Mouse (Mus musculus): ENCODE results near the gene Olfr1311. TPM values are rescaled to one million over a fixed set of nuclear protein-coding genes. Genes with fewer than 3 reads are reported as not detected.

Olfr1311 gene
- polyA plus RNA-seq (2012; rRNA removed): not detected in 2 replicates

DNA sequence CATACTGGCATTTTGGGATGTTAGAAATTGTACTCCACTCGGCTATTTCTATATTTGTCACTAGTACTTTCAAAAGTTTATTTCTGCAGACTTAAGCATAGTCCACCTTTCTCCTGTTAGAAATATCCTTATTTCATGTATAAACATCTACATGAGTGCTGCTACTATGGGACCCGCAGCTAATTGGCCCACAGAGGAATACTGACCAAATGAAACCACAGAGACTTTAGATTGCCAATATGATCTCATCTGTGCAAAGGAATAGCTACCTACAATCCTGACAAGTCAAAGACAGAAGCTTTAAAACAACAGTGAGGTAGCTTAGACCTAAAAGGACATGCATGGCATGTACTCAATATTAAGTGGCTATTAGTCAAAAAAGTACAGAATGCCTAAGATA lies at the start of gene Olfr1311:
TSS of gene Olfr1311 (minus strand) at position 101 of the 400 bp plus-strand sequence.

DNA sequence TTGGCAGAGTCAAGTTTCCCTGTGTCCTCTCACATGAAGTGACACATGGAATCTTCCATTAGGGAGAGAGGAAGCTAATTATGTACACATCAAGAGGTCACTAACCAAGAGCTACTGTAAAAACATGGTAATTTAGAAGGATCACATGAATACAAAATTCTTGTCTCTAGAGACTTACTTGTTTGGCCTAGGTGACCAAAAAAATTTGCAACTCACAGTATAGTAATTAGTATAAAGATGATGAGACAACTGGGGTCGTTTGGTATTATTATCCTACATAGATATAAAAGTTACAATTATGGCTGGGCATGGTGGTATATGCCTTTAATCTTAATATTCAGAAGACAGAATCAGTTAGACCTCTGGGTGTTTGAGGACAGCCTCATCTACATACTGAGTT lies 25.9 kb upstream of the Olfr1311 start, which contains the start of gene Olfr1312:
TSS of gene Olfr1312 (minus strand) at position 101 of the 400 bp plus-strand sequence.

DNA sequence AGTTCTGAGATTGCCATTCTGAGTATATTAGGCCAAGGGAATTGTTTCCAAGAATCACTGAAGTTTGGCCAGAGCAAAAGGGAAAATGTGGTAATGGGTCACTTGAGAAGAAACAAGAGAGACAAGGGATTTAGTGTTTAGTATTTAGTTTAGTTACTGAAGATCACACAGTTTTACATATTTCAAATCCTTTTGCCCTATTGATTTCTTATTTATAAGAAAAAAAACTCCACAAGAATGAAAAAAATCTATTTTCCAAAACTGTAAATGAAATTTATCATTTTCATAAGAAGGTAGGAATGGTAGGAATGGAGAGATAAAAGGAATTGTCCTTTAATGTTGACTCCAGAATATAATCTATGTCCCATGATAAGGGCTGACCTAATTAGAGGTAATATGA lies 11.6 kb downstream of the Olfr1311 start, which contains the start of gene Olfr1310:
TSS of gene Olfr1310 (minus strand) at position 101 of the 400 bp plus-strand sequence.

DNA sequence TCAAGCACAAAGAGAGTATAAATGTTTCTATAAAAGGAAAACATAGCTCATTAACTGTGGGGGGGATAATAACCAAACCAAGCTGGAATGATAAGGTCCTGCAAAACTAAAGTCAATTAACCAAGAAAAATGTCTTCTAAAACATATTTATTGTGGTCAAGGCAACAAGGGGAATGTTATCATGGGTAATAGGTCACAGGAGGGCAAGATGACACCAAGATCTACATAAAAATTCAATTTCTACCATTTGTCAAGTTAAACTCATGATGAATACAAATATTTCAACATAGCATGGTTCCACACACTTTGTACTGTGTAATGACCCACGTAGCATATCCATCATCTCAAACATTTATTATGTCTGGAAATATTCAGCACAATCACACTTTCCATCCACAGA lies 34.0 kb downstream of the Olfr1311 start, which contains the start of gene Olfr1309:
TSS of gene Olfr1309 (minus strand) at position 101 of the 400 bp plus-strand sequence.

Other genes with a start within 250 kb of the Olfr1311 start
- not detected in 2 replicates for gene Olfr1302, start 247.0 kb downstream of the Olfr1311 start, polyA plus RNA-seq (2012; rRNA removed)
- not detected in 2 replicates for gene Olfr1303, start 204.1 kb downstream of the Olfr1311 start, polyA plus RNA-seq (2012; rRNA removed)
- not detected in 2 replicates for gene Olfr1305, start 147.3 kb downstream of the Olfr1311 start, polyA plus RNA-seq (2012; rRNA removed)
- not detected in 2 replicates for gene Olfr1306, start 108.1 kb downstream of the Olfr1311 start, polyA plus RNA-seq (2012; rRNA removed)
- gene Olfr1307, start 75.0 kb downstream of the Olfr1311 start, polyA plus RNA-seq (2012; rRNA removed): not detected in 2 replicates
- gene Olfr1308, start 59.5 kb downstream of the Olfr1311 start, polyA plus RNA-seq (2012; rRNA removed): not detected in 2 replicates
- not detected in 2 replicates for gene Olfr1309, start 34.1 kb downstream of the Olfr1311 start, polyA plus RNA-seq (2012; rRNA removed)
- gene Olfr1310, start 11.7 kb downstream of the Olfr1311 start, polyA plus RNA-seq (2012; rRNA removed): not detected in 2 replicates
- not detected in 2 replicates for gene Olfr1312, start 25.8 kb upstream of the Olfr1311 start, polyA plus RNA-seq (2012; rRNA removed)
- gene Olfr1313, start 53.4 kb upstream of the Olfr1311 start, polyA plus RNA-seq (2012; rRNA removed): not detected in 2 replicates
- not detected in 2 replicates for gene Olfr1314, start 72.4 kb upstream of the Olfr1311 start, polyA plus RNA-seq (2012; rRNA removed)
- not detected in 2 replicates for gene Olfr1315-ps1, start 91.0 kb upstream of the Olfr1311 start, polyA plus RNA-seq (2012; rRNA removed)
- gene Olfr1316, start 110.6 kb upstream of the Olfr1311 start, polyA plus RNA-seq (2012; rRNA removed): not detected in 2 replicates
- not detected in 2 replicates for gene Olfr1317, start 115.9 kb upstream of the Olfr1311 start, polyA plus RNA-seq (2012; rRNA removed)
- gene Olfr1318, start 129.8 kb upstream of the Olfr1311 start, polyA plus RNA-seq (2012; rRNA removed): not detected in 2 replicates
- gene Lpcat4, start 215.1 kb upstream of the Olfr1311 start, polyA plus RNA-seq (2012; rRNA removed): 54.9 and 64.4 TPM in 2 replicates
- gene Nutm1, start 234.9 kb upstream of the Olfr1311 start, polyA plus RNA-seq (2012; rRNA removed): not detected in 2 replicates
- gene Nop10, start 237.5 kb upstream of the Olfr1311 start, polyA plus RNA-seq (2012; rRNA removed): 32.4 and 73.0 TPM in 2 replicates
- gene Slc12a6, start 241.4 kb upstream of the Olfr1311 start, polyA plus RNA-seq (2012; rRNA removed): 28.4 and 34.6 TPM in 2 replicates
- gene Gm21985, start 241.9 kb upstream of the Olfr1311 start, polyA plus RNA-seq (2012; rRNA removed): not detected in 2 replicates